Mouse (Mus musculus) thymus, postnatal 36 days (tissue): ENCODE measurements around the gene Brpf1.

Source experiments
- DNase-seq, 2 experiments: peaks; one replicate each; pipeline ENCODE4 v3.0.0; 2022; ENCODE audit warnings: mixed read lengths in 2 of 2

The Brpf1 gene

DNA sequence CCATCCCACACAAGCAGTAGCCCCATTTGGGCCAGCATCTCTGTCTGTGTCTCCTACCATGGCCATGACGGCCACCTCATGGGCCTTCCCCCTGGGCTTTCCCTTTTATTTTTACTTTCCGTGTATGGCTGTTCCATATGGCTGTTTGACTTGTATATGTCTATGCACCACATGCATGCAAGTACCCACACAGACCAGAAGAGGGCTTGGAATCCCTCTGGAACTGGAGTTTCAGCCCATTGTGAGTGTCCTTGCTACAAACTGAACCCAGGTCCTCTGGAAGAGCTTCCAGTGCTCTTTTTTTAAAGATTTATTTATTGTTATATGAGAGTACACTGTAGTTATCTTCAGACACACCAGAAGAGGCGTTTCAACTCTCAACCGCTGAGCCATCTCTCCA is 54.5 kb downstream of the Brpf1 start:
- DNase-seq: no peak

DNA sequence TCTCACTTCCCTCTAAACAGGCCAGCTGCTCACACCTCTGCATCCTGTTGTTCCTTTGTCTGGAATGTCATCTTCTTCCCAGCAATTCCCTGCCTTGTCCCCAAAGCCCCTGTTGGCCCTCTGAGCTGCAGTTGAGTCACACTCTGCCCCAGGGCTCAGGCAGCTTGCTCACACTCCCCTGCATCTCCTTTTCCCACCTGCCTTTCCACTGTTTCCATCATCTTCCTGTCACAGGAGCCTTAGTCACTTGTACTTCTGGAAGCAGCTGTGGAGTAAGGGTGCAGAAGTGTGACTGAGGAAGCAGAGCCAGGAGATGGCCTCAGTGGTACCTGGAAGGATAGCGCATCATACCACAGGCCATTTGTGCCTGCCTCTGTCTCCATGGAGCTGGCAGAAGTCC is 55.3 kb downstream of the Brpf1 start:
- DNase-seq: no peak

DNA sequence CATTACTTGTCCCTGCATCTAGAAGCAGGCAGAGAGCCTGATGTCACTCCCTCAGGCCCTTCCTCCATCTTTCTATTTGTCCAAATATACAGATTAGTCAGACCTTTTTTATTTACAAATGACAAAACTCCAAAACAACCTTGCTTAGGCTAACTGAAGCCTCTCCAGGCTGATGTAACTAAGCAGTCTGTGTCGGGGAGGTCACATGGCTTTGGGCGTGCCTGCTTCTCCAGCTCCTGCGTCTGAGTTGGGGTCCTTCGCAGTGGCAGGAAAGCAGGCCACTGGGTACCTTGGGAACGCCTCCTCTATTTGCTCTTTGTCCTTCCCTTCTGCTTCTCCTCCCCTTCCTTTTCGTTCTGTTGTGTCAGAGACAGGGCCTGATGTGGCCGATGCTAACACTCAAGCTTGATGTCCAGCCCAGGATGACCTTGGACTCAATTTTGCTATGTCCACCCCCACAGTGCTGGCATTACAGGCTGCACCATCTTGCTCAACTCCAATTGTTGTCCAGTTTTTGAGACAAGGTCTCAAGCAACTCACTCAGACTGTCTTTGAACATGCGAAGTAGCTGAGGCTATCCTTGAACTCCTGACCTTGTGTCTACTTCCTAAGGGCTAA is 57.7 kb downstream of the Brpf1 start:
- no peak for DNase-seq

DNA sequence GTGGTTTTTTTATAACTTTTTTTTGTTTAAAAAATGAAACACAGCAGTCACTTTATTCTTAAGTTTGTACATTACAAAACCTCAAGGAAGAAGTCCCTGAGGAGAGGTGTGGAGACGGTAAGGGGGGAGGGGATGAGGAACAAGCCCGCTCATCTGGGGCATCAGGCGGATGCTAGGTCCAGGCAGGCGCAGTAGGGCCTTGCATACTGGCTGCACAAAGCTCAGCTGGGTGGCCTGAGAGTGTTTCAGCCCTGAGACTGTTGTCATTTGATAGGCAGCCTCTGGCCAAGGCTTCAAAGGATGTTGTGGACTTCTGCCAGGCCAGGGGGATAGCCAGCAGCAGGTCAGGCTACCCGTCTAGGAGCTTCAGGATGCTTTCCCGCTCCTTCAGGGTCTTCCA is 59.7 kb downstream of the Brpf1 start:
- DNase-seq: no peak

DNA sequence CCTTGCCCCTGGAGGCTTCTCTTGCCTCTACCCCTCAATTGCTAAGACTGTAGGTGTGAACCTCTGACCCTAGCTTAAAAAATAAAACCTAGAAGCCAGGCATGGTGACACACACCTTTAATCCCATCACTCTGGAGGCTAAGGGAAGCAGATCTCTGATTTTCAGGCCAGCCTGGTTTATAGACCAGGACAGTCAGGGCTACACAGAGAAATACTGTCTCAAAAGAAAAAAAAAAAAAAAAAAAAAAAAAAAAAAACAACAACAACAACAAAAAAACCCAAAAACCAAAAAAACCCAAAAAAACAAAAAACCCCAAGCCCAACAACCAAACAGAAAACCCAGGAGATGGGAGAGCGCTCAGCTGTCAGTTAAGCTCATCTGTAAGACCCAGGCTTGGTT is 60.6 kb downstream of the Brpf1 start:
- DNase-seq: no peak

DNA sequence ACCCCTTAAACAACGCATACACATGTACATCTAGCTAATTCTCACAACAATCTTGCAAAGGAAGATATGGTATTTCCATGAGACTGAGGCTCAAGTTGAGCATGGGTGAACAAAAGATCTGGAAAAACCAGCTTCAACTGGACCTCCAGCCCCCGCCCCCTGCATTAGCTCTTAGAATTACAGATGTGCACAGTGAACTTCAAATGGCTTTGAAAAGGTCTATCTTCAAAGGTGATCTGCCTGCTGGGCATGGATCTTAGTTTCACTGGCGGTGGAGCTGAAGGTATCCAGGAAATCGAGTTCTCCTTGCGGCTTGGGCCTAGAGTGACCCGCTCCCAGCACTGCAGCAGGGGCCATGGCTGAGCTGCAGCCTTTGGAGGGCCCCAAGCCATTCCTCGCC is 61.2 kb downstream of the Brpf1 start:
- no peak for DNase-seq

DNA sequence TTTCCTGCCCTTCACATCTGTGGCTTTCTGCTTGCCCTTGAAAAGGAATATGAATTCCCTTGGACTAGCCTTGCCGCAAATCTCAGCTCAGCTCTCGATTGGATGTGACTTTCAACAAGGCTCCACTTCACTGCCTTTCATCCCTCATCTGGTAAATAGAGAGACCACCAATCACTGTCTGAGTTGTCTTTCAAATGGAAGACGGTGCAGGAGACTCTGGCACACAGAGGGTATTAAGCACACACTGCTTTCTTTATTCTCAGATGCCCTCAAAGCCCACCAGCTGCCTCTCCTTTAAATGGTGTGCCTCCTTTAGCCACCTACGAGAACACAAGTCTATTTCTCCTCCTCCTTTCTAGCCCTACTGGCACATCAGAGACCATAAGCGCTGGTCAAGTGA is 61.6 kb downstream of the Brpf1 start:
- no peak for DNase-seq

DNA sequence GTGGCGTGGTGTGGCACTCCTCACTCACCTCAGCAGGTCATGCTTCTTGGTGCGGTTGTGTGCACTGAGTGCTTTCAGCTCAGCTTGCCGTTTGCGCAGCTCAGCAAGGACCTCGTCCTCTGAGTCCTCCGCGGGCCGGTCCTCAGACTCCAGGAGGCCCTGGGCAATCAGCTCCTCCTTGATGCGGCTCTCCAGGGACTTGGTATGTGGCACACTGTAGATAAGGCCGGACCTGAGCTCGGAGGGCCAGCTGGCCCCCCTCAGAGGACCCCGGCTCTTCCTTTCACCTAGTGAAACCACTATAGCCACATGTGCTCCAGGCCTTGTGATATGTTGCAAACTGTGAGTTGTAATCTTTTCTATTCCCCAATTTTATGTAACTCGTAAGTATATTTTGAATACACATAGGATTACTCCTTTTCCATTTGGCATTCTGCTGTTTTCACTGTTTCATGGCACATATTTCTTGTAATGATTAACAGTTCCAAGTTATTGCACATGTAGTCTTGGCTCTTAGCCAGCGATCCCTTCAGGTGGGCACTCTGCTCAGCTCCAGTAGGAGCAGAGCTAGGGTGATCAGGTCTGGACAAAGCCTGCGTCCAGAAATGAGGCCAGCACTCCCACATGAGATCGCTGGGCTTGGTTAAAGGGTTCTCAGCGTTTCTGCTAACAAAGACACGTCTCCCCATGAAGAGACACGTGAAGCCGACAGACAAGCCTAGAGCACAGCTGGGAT is 63.4 kb downstream of the Brpf1 start:
- no peak for DNase-seq

DNA sequence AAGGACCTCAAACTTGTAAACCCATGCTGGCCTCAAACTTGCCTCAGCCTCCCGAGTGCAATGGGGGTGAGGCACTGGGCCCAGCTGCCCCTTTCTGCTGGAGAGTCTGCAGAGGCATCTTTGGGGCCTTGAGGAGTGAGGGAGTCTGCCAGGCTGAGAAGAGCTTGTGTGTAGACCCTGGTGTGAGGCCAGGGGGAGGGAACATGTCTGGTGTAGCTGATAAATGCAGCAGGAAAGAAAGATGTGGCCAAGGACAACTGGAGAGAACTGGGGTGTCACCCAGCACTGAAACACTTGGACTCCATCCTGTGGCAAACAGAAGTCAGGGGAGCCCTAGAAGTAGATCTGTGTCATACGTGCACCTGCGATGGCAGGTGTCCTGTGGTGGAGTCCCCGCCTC is 66.6 kb downstream of the Brpf1 start:
- no peak for DNase-seq
